In genomic region chr14:99029987-99030386, GRCm38 (mm10) we compare ENCODE assay signal across 26 mouse cellular contexts. TPM values are rescaled to one million over a fixed set of nuclear protein-coding genes. Genes with fewer than 3 reads are reported as not detected.
A peak's percentile ranks its signal among the peaks of the same experiment; 100 is the strongest.
DNase-seq lines count a peak whose midpoint lies in the region; ATAC-seq and TF ChIP-seq lines count a peak whose summit lies in the region.
"Had no signal": no experiment of that assay in that cellular context is flagged by ENCODE, and none has a peak within 500 bp of the region (broad histone marks: within the 10 kb centered on the region; RNA-seq: fewer than 3 reads in every experiment).

No protein-coding gene starts in this region.

- ATAC-seq in hindbrain, embryonic 11.5 days (ENCODE audit: low FRiP score): peak; percentile 31; the same call in 1 of the 2 replicates
- no peak for ATAC-seq in hindbrain, postnatal 0 days
- peak; percentile 37 for ATAC-seq in hindbrain, embryonic 14.5 days (ENCODE audit: low FRiP score)
- ATAC-seq: activated CD4-positive, CD25-positive, alpha-beta regulatory T cell, adult 4 months; forebrain, embryonic 16.5 days; intestine, embryonic 16.5 days had no signal

- H3K27me3 ChIP-seq in hindbrain, embryonic 11.5 days (ENCODE audit: control insufficient read depth, insufficient read depth, low read length): no peaks in the 10 kb centered on the region
- no peaks in the 10 kb centered on the region for H3K27me3 ChIP-seq in hindbrain, postnatal 0 days (ENCODE audit: insufficient read depth, low read length)
- no peaks in the 10 kb centered on the region for H3K27me3 ChIP-seq in hindbrain, embryonic 14.5 days (ENCODE audit: control insufficient read depth, insufficient read depth, low read length)
- H3K27me3 ChIP-seq: embryonic facial prominence, embryonic 15.5 days; heart, embryonic 15.5 days; limb, embryonic 15.5 days; midbrain, embryonic 12.5 days; neural tube, embryonic 12.5 days; stomach, embryonic 15.5 days had no signal

- no peaks in the 10 kb centered on the region for H3K36me3 ChIP-seq in hindbrain, embryonic 11.5 days (ENCODE audit: control insufficient read depth, insufficient read depth, low read length)
- no peaks in the 10 kb centered on the region for H3K36me3 ChIP-seq in hindbrain, postnatal 0 days (ENCODE audit: insufficient read depth, low read length)
- H3K36me3 ChIP-seq in hindbrain, embryonic 14.5 days (replicated peaks; ENCODE audit: control insufficient read depth, insufficient read depth): peaks cover 11% of the 10 kb centered on the region
- H3K36me3 ChIP-seq: stomach, embryonic 15.5 days had no signal

- H3K9me3 ChIP-seq in hindbrain, embryonic 11.5 days (ENCODE audit: control insufficient read depth, low read length): no peaks in the 10 kb centered on the region
- no peaks in the 10 kb centered on the region for H3K9me3 ChIP-seq in hindbrain, postnatal 0 days (ENCODE audit: low read length)
- peaks cover 5% of the 10 kb centered on the region; the same call in 1 of the 2 replicates for H3K9me3 ChIP-seq in hindbrain, embryonic 14.5 days (ENCODE audit: control insufficient read depth, low read length)
- H3K9me3 ChIP-seq: embryonic facial prominence, embryonic 15.5 days; heart, embryonic 15.5 days; limb, embryonic 15.5 days; midbrain, embryonic 12.5 days; neural tube, embryonic 12.5 days; stomach, embryonic 15.5 days had no signal

- WGBS in hindbrain, embryonic 11.5 days: 79% methylated on average over 5 of the region's 5 CpGs
- 73% methylated on average over 5 of the region's 5 CpGs for WGBS in hindbrain, postnatal 0 days
- 82% methylated on average over 5 of the region's 5 CpGs for WGBS in hindbrain, embryonic 14.5 days

- no peak overlapping the region for H3K4me2 ChIP-seq in hindbrain, embryonic 11.5 days (replicated peaks; ENCODE audit: low read depth, low read length)
- no peak overlapping the region for H3K4me2 ChIP-seq in hindbrain, postnatal 0 days (ENCODE audit: low read depth, low read length)
- H3K4me2 ChIP-seq in hindbrain, embryonic 14.5 days (replicated peaks): no peak overlapping the region
- H3K4me2 ChIP-seq: embryonic facial prominence, embryonic 15.5 days; heart, embryonic 15.5 days; limb, embryonic 15.5 days; midbrain, embryonic 12.5 days; neural tube, embryonic 12.5 days; stomach, embryonic 15.5 days had no signal

- H3K4me3 ChIP-seq in hindbrain, embryonic 11.5 days (ENCODE audit: low read depth, low read length): no peak overlapping the region
- H3K4me3 ChIP-seq in hindbrain, postnatal 0 days (ENCODE audit: low read length): no peak overlapping the region
- H3K4me3 ChIP-seq in hindbrain, embryonic 14.5 days (replicated peaks; ENCODE audit: low read length): no peak overlapping the region
- H3K4me3 ChIP-seq: embryonic facial prominence, embryonic 15.5 days; heart, embryonic 15.5 days; limb, embryonic 15.5 days; midbrain, embryonic 12.5 days; neural tube, embryonic 12.5 days; stomach, embryonic 15.5 days had no signal

- no peak overlapping the region for H3K27ac ChIP-seq in hindbrain, embryonic 11.5 days (ENCODE audit: low read depth, low read length)
- no peak overlapping the region for H3K27ac ChIP-seq in hindbrain, postnatal 0 days
- H3K27ac ChIP-seq in hindbrain, embryonic 14.5 days: 0 out of 2 replicates have a peak overlapping the region, but pooled peaks have one; percentile 5
- H3K27ac ChIP-seq: embryonic facial prominence, embryonic 15.5 days; heart, embryonic 15.5 days; limb, embryonic 15.5 days; liver, embryonic 14.5 days; midbrain, embryonic 12.5 days; neural tube, embryonic 12.5 days; stomach, embryonic 15.5 days had no signal

- H3K9ac ChIP-seq in hindbrain, embryonic 11.5 days (ENCODE audit: low read depth, low read length): no peak overlapping the region
- H3K9ac ChIP-seq in hindbrain, postnatal 0 days (replicated peaks; ENCODE audit: low read length): no peak overlapping the region
- H3K9ac ChIP-seq in hindbrain, embryonic 14.5 days: no peak overlapping the region
- H3K9ac ChIP-seq: embryonic facial prominence, embryonic 15.5 days; heart, embryonic 15.5 days; limb, embryonic 15.5 days; liver, embryonic 14.5 days; midbrain, embryonic 12.5 days; neural tube, embryonic 12.5 days; stomach, embryonic 15.5 days had no signal

- no peak for DNase-seq in hindbrain, embryonic 11.5 days (ENCODE audit: low spot score)
- DNase-seq in hindbrain, postnatal 0 days (ENCODE audit: low spot score): no peak
- DNase-seq in right cerebral cortex, adult 18-20 months: peak; percentile 29
- DNase-seq in right cerebral cortex, postnatal 14 days: no peak
- no peak for DNase-seq in hindbrain, embryonic 14.5 days (ENCODE audit: low spot score)
- DNase-seq in telencephalon, adult 2 months (ENCODE audit: low read depth, low spot score): peak; percentile 21
- DNase-seq in kidney, postnatal 10 days: no peak
- DNase-seq: adrenal gland, adult 8-10 months; cerebellum, adult 2 months; cerebellum, postnatal 25 days; heart, postnatal 4 days; kidney, adult 9 months; kidney, postnatal 25 days; lung, postnatal 14 days; thymus, adult 2 months; thymus, postnatal 4 days had no signal

- H3K4me1 ChIP-seq in hindbrain, embryonic 11.5 days (replicated peaks; ENCODE audit: control insufficient read depth, insufficient read depth, low read length): no peaks in the 10 kb centered on the region
- H3K4me1 ChIP-seq in hindbrain, postnatal 0 days (ENCODE audit: insufficient read depth, low read length): no peaks in the 10 kb centered on the region
- H3K4me1 ChIP-seq in hindbrain, embryonic 14.5 days (replicated peaks; ENCODE audit: control insufficient read depth, insufficient read depth, low read length): peaks cover 8% of the 10 kb centered on the region; the same call in 1 of the 2 replicates
- H3K4me1 ChIP-seq: embryonic facial prominence, embryonic 15.5 days; limb, embryonic 15.5 days; midbrain, embryonic 12.5 days; neural tube, embryonic 12.5 days; stomach, embryonic 15.5 days had no signal

- TF ChIP-seq CTCF in hindbrain, postnatal 0 days (IDR thresholded peaks at IDR 0.05; ENCODE audit: low read depth): no peak

RNA-seq across cellular contexts. Expression of gene Mzt1, which starts 15.9 kb away (rescaled TPM):
- polyA plus RNA-seq in hindbrain, embryonic 11.5 days (2014; fragmentation: Nextera tagmentation; extraction: Ambion mirVana): 121 and 129 TPM in 2 replicates
- 73.7 and 74.1 TPM in 2 replicates for total RNA-seq in hindbrain, postnatal 0 days (2014; rRNA removed)
- polyA plus RNA-seq in hindbrain, postnatal 0 days (2015; fragmentation: Nextera tagmentation; extraction: Ambion mirVana): 117 and 124 TPM in 2 replicates
- 78.2 and 96.6 TPM in 2 replicates for polyA plus RNA-seq in hindbrain, embryonic 14.5 days (2014; fragmentation: Nextera tagmentation; extraction: Ambion mirVana)

RNA-seq across cellular contexts. Expression of gene Bora, which starts 16.0 kb away (rescaled TPM):
- polyA plus RNA-seq in hindbrain, embryonic 11.5 days (2014; fragmentation: Nextera tagmentation; extraction: Ambion mirVana): 58.8 and 71.3 TPM in 2 replicates
- total RNA-seq in hindbrain, postnatal 0 days (2014; rRNA removed): 7.6 and 8.2 TPM in 2 replicates
- 13.3 and 15.8 TPM in 2 replicates for polyA plus RNA-seq in hindbrain, postnatal 0 days (2015; fragmentation: Nextera tagmentation; extraction: Ambion mirVana)
- polyA plus RNA-seq in hindbrain, embryonic 14.5 days (2014; fragmentation: Nextera tagmentation; extraction: Ambion mirVana): 11.2 and 13.6 TPM in 2 replicates

RNA-seq across cellular contexts. Expression of gene Rpl36a-ps1, which starts 35.9 kb away (rescaled TPM):
- 0.64 and 1.2 TPM in 2 replicates for polyA plus RNA-seq in hindbrain, embryonic 11.5 days (2014; fragmentation: Nextera tagmentation; extraction: Ambion mirVana)
- total RNA-seq in hindbrain, postnatal 0 days (2014; rRNA removed): not detected in 2 replicates
- not detected in 2 replicates for polyA plus RNA-seq in hindbrain, postnatal 0 days (2015; fragmentation: Nextera tagmentation; extraction: Ambion mirVana)
- polyA plus RNA-seq in hindbrain, embryonic 14.5 days (2014; fragmentation: Nextera tagmentation; extraction: Ambion mirVana): 0.78 TPM in 1 of 2 replicates, not detected in the other
- polyA plus RNA-seq: forebrain, embryonic 16.5 days; midbrain, embryonic 12.5 days; neural tube, embryonic 12.5 days; thymus, adult 2 months had no signal

Comparison
In these comparisons a context has a peak if more than half of its experiments do, and no peak if none do; other contexts are left out.
1. DNase-seq: peak in right cerebral cortex, adult 18-20 months (single experiment) and telencephalon, adult 2 months (single experiment); none in hindbrain, embryonic 11.5 days (single experiment), hindbrain, postnatal 0 days (single experiment), right cerebral cortex, postnatal 14 days (single experiment), hindbrain, embryonic 14.5 days (single experiment) and kidney, postnatal 10 days (single experiment).